Mouse (Mus musculus): ENCODE data around the gene Trip12. TPM values are rescaled to one million over a fixed set of nuclear protein-coding genes. Genes with fewer than 3 reads are reported as not detected.

Trip12 gene
- polyA plus RNA-seq, 1 experiment from 2014 or later, result 70.3 TPM

GRCm38 (mm10) chr1:84853721-84854120 is 13.4 kb upstream of the Trip12 start:
- 78% methylated on average over 1 of the region's 1 CpGs for WGBS
- Histone ChIP-seq H3K4me1 (peaks cover 15% of the 10 kb centered on the region), H3K27me3 (ENCODE audit: low read depth, poor library complexity, severe bottlenecking) (no peaks in the 10 kb centered on the region), H3K9me3 (replicated peaks) (no peaks in the 10 kb centered on the region), H3K27ac (replicated peaks) (no peak overlapping the region), H3K36me3 (peaks cover 7% of the 10 kb centered on the region), H3K4me3 (no peak overlapping the region)
- DNase-seq (ENCODE audit: low spot score), result no peak

DNA sequence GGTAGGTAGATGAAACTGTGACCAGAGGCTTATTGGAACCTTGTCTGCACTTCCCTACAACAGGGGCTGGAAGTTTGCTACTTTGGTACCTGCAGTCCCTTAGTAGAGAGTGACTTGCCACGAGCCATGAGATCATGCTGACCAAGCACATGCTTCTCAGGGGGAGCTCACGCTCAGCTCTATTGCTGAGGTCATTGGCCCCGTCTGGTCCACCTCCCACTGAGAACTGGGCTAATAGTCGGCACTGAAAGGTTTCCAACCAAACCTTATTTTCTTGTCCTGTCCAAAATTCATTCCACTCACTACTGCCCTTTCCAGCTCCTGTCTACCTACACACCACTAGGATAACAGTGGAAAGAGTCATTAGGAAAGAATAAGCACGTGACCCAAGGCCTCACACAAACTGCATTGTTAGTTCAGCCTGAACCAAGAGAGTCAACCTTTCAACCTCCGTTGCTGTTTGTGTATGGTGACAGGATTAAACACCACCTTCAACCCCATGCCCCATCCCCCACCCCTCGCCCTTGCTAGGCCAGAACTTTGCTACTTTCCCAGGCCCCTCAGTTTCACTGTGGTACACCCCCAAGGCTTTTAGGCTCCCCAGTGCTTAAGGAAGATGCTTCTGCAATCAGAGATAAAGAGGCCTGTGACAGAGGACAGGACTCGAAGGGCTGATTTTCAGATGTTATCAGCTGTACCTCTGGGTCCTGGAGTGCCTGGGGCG is 11.4 kb upstream of the Trip12 start:
- Histone ChIP-seq H3K9me3 (replicated peaks) (no peaks in the 10 kb centered on the region), H3K4me3 (no peak overlapping the region), H3K27me3 (ENCODE audit: low read depth, poor library complexity, severe bottlenecking) (no peaks in the 10 kb centered on the region), H3K4me1 (peaks cover 15% of the 10 kb centered on the region), H3K27ac (replicated peaks) (peak overlapping the region; percentile 65; the same call in 1 of the 2 replicates), H3K36me3 (peaks cover 21% of the 10 kb centered on the region)
- peak; percentile 37 for DNase-seq (ENCODE audit: low spot score)
- 36% methylated on average over 9 of the region's 9 CpGs for WGBS

DNA sequence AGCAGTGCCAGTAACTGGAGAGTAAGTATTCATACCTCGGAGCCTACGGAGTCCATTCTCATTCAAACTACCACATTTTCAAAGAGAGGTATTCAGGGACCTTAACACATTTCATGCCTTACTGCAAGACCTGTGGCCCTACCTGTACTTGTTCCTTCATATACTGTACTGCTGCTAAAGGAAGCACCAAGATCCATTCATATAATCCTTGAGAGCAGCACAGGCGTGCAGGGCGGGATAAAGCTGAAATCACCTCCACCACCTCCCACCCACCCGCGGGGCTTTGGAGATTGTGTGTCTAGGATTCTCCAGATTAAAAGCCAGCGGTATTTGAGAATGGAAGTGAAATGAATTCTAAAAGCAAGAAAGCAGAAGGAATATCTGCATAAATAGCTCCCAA is 10.2 kb upstream of the Trip12 start:
- Histone ChIP-seq H3K27ac (replicated peaks) (no peak overlapping the region), H3K27me3 (ENCODE audit: low read depth, poor library complexity, severe bottlenecking) (no peaks in the 10 kb centered on the region), H3K4me3 (no peak overlapping the region), H3K4me1 (peaks cover 15% of the 10 kb centered on the region), H3K36me3 (peaks cover 23% of the 10 kb centered on the region), H3K9me3 (replicated peaks) (no peaks in the 10 kb centered on the region)
- WGBS, result 93% methylated on average over 7 of the region's 7 CpGs
- DNase-seq (ENCODE audit: low spot score), result no peak

DNA sequence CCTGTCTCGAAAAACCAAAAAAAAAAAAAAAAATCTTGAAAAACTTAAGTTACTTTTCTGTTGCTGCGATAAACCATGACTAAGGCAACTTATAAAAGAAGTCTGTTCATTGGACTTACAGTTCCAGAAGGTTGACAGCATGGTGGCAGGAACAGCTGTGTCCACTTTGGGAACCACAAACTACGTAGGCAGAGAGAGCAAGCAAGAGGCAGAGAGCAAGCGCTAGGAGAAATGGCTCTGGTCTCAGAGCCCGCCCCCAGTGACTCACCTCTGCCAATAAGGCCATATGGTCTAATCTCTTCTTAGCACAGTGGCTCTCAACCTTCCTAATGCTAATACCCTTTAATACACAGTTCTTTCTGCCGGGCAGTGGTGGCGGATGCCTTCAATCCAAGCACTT is 9.5 kb upstream of the Trip12 start:
- Histone ChIP-seq H3K36me3 (peaks cover 23% of the 10 kb centered on the region), H3K27me3 (ENCODE audit: low read depth, poor library complexity, severe bottlenecking) (no peaks in the 10 kb centered on the region), H3K4me1 (peaks cover 15% of the 10 kb centered on the region), H3K4me3 (no peak overlapping the region), H3K27ac (replicated peaks) (no peak overlapping the region), H3K9me3 (replicated peaks) (no peaks in the 10 kb centered on the region)
- WGBS, result 92% methylated on average over 7 of the region's 7 CpGs
- DNase-seq (ENCODE audit: low spot score), result no peak

GRCm38 (mm10) chr1:84848801-84849455 is 8.6 kb upstream of the Trip12 start:
- no peaks in the 10 kb centered on the region for H3K27me3 ChIP-seq (ENCODE audit: low read depth, poor library complexity, severe bottlenecking)
- no peak overlapping the region for H3K27ac ChIP-seq (replicated peaks)
- H3K4me1 ChIP-seq, result peaks cover 15% of the 10 kb centered on the region
- H3K4me3 ChIP-seq, result no peak overlapping the region
- H3K9me3 ChIP-seq (replicated peaks), result no peaks in the 10 kb centered on the region
- no peak for DNase-seq (ENCODE audit: low spot score)
- peaks cover 23% of the 10 kb centered on the region for H3K36me3 ChIP-seq
- 95% methylated on average over 6 of the region's 6 CpGs for WGBS

- 93% methylated on average over 3 of the region's 3 CpGs for WGBS
- peaks cover 15% of the 10 kb centered on the region for H3K4me1 ChIP-seq
- H3K9me3 ChIP-seq (replicated peaks), result no peaks in the 10 kb centered on the region
- H3K27ac ChIP-seq (replicated peaks), result no peak overlapping the region
- no peaks in the 10 kb centered on the region for H3K27me3 ChIP-seq (ENCODE audit: low read depth, poor library complexity, severe bottlenecking)
- DNase-seq (ENCODE audit: low spot score), result no peak
- H3K36me3 ChIP-seq, result peaks cover 24% of the 10 kb centered on the region
- H3K4me3 ChIP-seq, result no peak overlapping the region
Observed at GRCm38 (mm10) chr1:84848335-84848734, 8.0 kb upstream of the Trip12 start.

DNA sequence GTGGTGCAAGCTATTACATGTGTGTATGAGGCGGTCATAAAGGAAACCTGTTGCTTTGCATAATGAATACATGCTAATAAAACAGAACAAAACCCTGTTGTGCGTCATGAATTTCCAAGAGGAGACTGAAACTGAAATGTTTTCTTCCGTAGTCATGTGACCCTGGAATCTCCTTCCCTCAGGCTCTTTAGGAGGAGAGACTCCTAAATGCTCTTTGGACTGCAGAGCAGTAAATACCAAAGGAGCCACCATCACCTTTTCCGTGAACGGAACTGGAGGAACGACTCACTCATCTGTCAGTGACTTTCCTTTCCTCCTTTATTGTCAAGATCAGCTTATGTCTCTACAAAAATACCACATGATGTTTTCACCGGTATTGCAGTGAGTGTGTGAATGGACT is 7.4 kb upstream of the Trip12 start:
- peaks cover 30% of the 10 kb centered on the region for H3K36me3 ChIP-seq
- 91% methylated on average over 7 of the region's 7 CpGs for WGBS
- H3K4me1 ChIP-seq, result peaks cover 15% of the 10 kb centered on the region
- H3K4me3 ChIP-seq, result no peak overlapping the region
- no peaks in the 10 kb centered on the region for H3K9me3 ChIP-seq (replicated peaks)
- no peak for DNase-seq (ENCODE audit: low spot score)
- H3K27ac ChIP-seq (replicated peaks), result no peak overlapping the region
- no peaks in the 10 kb centered on the region for H3K27me3 ChIP-seq (ENCODE audit: low read depth, poor library complexity, severe bottlenecking)

DNA sequence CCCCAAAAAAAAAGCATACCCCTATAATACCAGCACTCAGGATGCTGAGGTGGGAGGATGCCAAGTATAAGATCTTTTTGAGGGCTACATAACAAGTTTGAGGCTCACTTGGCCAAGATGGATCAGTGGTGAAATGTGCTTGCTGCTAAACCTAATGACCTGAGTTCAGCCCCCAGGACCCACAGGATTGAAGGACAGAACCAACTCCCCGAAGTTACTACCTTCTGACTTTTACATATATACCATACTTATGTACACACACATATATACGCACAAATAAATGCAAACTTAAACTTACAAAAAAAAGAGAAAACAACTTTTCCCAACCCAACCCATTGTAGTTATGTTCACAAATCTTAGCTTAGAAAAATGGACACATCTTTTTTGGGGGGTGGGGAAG is 3.0 kb upstream of the Trip12 start:
- H3K9me3 ChIP-seq (replicated peaks), result no peaks in the 10 kb centered on the region
- peaks cover 9% of the 10 kb centered on the region for H3K4me1 ChIP-seq
- no peaks in the 10 kb centered on the region for H3K27me3 ChIP-seq (ENCODE audit: low read depth, poor library complexity, severe bottlenecking)
- DNase-seq (ENCODE audit: low spot score), result no peak
- 97% methylated on average over 2 of the region's 2 CpGs for WGBS
- H3K4me3 ChIP-seq, result no peak overlapping the region
- H3K36me3 ChIP-seq, result peaks cover 22% of the 10 kb centered on the region
- no peak overlapping the region for H3K27ac ChIP-seq (replicated peaks)

DNA sequence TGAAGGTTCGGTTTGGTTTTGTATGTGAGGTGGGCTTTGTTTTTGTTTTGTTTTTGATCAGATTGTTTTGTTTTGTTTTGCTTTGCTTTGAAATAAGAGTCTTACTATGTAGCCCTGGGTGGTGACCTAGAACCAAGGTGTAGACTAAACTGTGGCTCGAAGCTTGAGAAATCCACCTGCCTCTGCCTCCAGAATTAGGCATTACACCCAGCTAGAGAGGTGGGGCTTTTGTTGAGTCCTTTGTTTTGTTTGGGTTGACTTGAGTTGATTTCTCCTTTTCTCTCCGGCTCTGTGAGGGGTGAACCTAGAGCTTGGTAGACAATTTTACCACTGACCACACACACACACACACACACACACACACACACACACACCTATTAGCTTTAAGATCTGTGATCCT is 745 bp upstream of the Trip12 start:
- H3K36me3 ChIP-seq, result peaks cover 11% of the 10 kb centered on the region
- no peak for DNase-seq (ENCODE audit: low spot score)
- H3K9me3 ChIP-seq (replicated peaks), result no peaks in the 10 kb centered on the region
- H3K27me3 ChIP-seq (ENCODE audit: low read depth, poor library complexity, severe bottlenecking), result no peaks in the 10 kb centered on the region
- WGBS, result 78% methylated on average over 3 of the region's 3 CpGs
- peak overlapping the region; percentile 99 for H3K27ac ChIP-seq (replicated peaks)
- peaks cover 23% of the 10 kb centered on the region for H3K4me1 ChIP-seq
- peak overlapping the region; percentile 98 for H3K4me3 ChIP-seq

DNA sequence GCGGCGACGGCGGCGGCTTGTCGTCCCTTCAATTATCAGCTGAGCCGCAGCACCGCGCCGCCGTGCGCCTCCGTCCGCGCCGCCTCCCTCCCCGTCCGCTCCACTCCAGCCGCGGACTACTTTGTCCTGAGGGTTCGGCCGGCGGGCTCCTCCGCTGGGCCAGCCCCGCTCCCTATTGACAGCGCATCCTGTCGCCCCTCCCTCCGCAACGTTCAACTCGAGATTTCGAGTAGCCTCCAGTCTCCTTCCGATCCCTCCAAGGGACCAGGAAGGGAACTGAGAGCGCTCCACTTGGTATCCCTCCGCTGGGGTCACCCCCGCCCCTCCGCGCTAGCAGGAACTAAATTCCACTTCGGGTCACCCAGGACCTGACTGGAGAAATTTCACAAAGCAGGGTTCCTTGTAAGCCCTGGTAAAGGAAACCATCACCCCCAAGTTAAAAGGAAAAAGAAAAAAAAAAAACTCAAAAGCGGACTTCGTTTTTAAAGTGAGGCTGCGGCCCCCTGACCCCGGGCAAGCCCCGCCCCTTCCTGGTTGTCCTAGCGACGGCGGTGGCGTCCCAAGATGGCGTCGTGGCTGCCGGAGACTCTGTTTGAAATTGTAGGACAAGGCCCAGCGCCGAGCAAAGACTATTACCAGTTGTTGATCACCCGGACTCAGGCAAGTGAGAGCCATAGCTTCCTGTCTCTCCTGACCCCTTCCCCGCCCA is 853 bp downstream of the Trip12 start, which contains the start of gene Fbxo36:
Fbxo36 (plus strand) TSS at position 533 of the 709 bp plus-strand sequence.
- DNase-seq (ENCODE audit: low spot score), result peak; percentile 94
- Histone ChIP-seq H3K9me3 (replicated peaks) (no peaks in the 10 kb centered on the region), H3K27ac (replicated peaks) (peak within 1 kb of the TSS; percentile 99), H3K4me3 (peak within 1 kb of the TSS; percentile 98), H3K27me3 (ENCODE audit: low read depth, poor library complexity, severe bottlenecking) (no peaks in the 10 kb centered on the region), H3K4me1 (peaks cover 23% of the 10 kb centered on the region), H3K36me3 (peaks cover 13% of the 10 kb centered on the region)
- WGBS, result under 1% methylated on average over 54 of the region's 54 CpGs

DNA sequence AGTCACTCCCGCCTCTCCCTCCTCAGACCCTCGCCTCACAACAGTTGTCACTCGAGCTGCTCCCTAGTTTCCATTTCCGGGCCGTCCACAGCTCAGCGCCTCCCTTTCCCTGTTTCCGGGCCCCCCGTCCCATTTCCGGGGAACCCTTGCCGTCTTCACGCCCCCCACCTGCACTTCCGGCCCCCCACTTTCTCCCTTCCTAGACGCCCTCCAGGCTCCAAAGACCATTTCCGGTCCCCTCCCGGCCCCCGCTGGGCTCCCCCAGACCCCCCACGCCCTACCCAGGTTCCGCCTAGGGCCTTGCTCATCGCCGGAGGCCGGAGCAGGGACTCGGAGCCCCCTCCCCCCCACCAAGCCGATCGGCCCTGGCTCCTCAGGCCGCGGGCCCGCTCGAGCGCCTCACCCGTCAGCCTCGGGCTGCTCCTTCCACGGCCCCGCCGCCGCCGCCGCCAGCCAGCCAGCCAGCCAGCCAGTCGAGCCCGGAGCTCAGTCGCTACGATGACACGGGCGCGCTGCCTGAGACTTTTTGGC is 1.6 kb downstream of the Trip12 start:
- Histone ChIP-seq H3K27ac (replicated peaks) (peak overlapping the region; percentile 99), H3K9me3 (replicated peaks) (no peaks in the 10 kb centered on the region), H3K36me3 (peaks cover 21% of the 10 kb centered on the region), H3K4me3 (peak overlapping the region; percentile 98), H3K27me3 (ENCODE audit: low read depth, poor library complexity, severe bottlenecking) (no peaks in the 10 kb centered on the region), H3K4me1 (peaks cover 23% of the 10 kb centered on the region)
- peak; percentile 81 for DNase-seq (ENCODE audit: low spot score)
- WGBS, result 0% methylated on average over 36 of the region's 44 CpGs

GRCm38 (mm10) chr1:84838156-84838555 is 2.2 kb downstream of the Trip12 start:
- peak overlapping the region; percentile 98 for H3K4me3 ChIP-seq
- no peak for DNase-seq (ENCODE audit: low spot score)
- H3K9me3 ChIP-seq (replicated peaks), result no peaks in the 10 kb centered on the region
- H3K27me3 ChIP-seq (ENCODE audit: low read depth, poor library complexity, severe bottlenecking), result no peaks in the 10 kb centered on the region
- peaks cover 24% of the 10 kb centered on the region for H3K36me3 ChIP-seq
- H3K27ac ChIP-seq (replicated peaks), result peak overlapping the region; percentile 99
- H3K4me1 ChIP-seq, result peaks cover 23% of the 10 kb centered on the region
- WGBS, result 0% methylated on average over 22 of the region's 22 CpGs
